Mouse (Mus musculus) left cerebral cortex, adult 2 months (tissue): Measurements from ENCODE around the gene Ly75. TPM values are rescaled to one million over a fixed set of nuclear protein-coding genes. Genes with fewer than 3 reads are reported as not detected.

ENCODE experiments used
- DNase-seq, 2 experiments: peaks; one replicate each; pipeline ENCODE4 v3.0.0; 2021 to 2022; ENCODE audit warnings: low spot score in 2 of 2, mixed read lengths in 1 of 2; ENCODE audit errors: extremely low spot score in 1 of 2
- H3K27ac ChIP-seq: fragments of 200-600 bp; 2 replicates; pipeline ENCODE4 v1.8.1; 2022
- H3K4me3 ChIP-seq: fragments of 200-600 bp; 2 replicates; pipeline ENCODE4 v1.8.1; 2022
- CTCF ChIP-seq: fragments of 200-600 bp; IDR thresholded peaks from 2 replicates; pipeline ENCODE4 v1.8.1; 2022; ENCODE audit warnings: antibody characterized with exemption, mild to moderate bottlenecking, moderate library complexity
- intact Hi-C: fragments of 180-260 bp; cut with DNase I; formaldehyde crosslinking; loops from one replicate; pipeline ENCODE4 v1.15.1; 2025
- total RNA-seq, 2 experiments: library from RNA; stranded (reverse); gene quantifications; 2 replicates each; pipeline ENCODE4 v1.2.3; 2021

The Ly75 gene
- total RNA-seq, 2 experiments from 2014 or later = 0.68 to 0.91 TPM

GRCm38 (mm10) chr2:60288606-60289005, 94.5 kb downstream of the Ly75 start:
- H3K27ac ChIP-seq = no peak overlapping the region

GRCm38 (mm10) chr2:60285107-60285617, 97.9 kb downstream of the Ly75 start:
- H3K4me3 ChIP-seq = no peak overlapping the region
- TF ChIP-seq CTCF = no peak
- DNase-seq = no peak
- intact Hi-C loops = loop anchor here (2.0 kb wide), 1 partner anchor 74 kb away; no protein-coding TSS in a partner anchor
- no peak overlapping the region for H3K27ac ChIP-seq

More at GRCm38 (mm10) chr2:60288606-60289005, 94.5 kb downstream of the Ly75 start:
- H3K4me3 ChIP-seq = no peak overlapping the region
- intact Hi-C loops = no loop called here
- no peak for TF ChIP-seq CTCF
- DNase-seq = no peak

- no peak for TF ChIP-seq CTCF
- intact Hi-C loops = loop anchor here (2.0 kb wide), 1 partner anchor 74 kb away; no protein-coding TSS in a partner anchor
- Histone ChIP-seq H3K4me3 (peak within 1 kb of the TSS; percentile 49), H3K27ac (peak within 1 kb of the TSS; percentile 77)
- no peak for DNase-seq
Measured at GRCm38 (mm10) chr2:60284467-60284821, 98.7 kb downstream of the Ly75 start, which contains the start of gene Cd302. TSS of gene Cd302 (minus strand) at chr2:60284488.

DNA sequence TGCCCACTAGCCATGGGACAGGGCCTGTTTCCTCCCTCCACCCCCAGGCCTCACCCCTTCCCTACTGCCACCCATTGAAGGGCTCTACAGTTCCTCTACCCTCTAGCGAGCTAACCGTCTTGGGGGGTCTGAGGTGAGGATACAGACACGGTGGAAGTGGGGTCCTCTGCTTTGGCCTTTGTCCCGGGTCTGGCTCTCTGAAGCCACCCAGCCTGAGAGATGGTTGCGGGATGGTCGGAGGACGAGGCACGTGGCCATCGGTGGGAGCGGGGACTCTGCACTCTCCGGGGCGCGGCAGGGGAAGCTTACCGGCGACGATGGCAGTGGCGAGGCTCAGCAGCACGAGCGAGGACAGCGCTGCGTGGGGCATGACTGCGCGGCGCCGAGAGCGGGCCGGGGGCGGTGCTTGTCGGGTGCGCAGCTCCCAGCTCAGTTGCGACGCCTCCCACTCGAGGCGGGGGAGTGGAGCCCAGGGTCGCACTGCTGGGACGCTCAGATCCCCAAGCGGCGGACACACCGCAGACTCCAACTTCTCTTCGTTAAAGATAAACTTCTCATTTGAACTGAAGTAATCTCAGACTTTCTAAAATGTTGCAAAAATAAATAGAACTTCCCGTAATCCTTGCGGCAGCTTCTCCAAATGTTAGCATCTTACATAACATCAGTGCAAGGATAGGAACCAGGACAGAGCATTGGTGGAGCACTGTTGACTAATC, 99.2 kb downstream of the Ly75 start:
- Histone ChIP-seq H3K27ac (peak overlapping the region; percentile 77), H3K4me3 (peak overlapping the region; percentile 49)
- no peak; the same call in 1 of the 2 replicates for TF ChIP-seq CTCF
- intact Hi-C loops = loop anchor here (2.0 kb wide), 1 partner anchor 73 kb away; no protein-coding TSS in a partner anchor
- peak; percentile 79 to 81 for DNase-seq

DNA sequence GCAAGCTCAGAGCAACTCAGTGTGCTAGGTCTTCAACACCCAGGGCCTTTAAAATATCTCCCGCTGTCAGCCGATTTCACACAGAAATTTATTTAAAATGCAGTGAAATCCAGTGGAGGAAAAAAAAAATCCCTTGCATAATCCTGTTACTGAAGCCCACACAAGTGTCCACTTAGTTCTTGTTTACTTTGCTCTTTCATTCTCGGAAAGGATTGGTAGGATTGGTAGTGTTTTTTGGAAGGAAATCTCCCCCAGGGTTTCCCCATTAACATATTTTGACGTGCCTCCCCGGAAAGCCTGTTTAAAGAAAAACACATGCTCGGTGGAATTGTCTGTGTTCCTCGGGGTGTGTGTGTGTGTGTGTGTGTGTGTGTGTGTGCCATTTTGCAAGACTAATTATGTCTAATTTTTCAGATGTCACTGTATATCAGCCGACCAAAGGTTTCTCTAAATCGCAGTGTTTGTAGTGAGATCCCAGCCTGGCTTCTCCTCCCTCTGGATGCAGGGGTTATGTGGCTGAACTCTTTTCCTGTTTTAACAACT, 99.8 kb downstream of the Ly75 start:
- no peak for DNase-seq
- intact Hi-C loops = no loop called here
- no peak for TF ChIP-seq CTCF
- peak overlapping the region; percentile 49 for H3K4me3 ChIP-seq
- H3K27ac ChIP-seq = peak overlapping the region; percentile 77; the same call in 1 of the 2 replicates

GRCm38 (mm10) chr2:60282625-60283024, 100.5 kb downstream of the Ly75 start:
- intact Hi-C loops = no loop called here
- Histone ChIP-seq H3K4me3 (no peak overlapping the region), H3K27ac (0 out of 2 replicates have a peak overlapping the region, but pooled peaks have one; percentile 24)
- DNase-seq = no peak
- no peak for TF ChIP-seq CTCF

DNA sequence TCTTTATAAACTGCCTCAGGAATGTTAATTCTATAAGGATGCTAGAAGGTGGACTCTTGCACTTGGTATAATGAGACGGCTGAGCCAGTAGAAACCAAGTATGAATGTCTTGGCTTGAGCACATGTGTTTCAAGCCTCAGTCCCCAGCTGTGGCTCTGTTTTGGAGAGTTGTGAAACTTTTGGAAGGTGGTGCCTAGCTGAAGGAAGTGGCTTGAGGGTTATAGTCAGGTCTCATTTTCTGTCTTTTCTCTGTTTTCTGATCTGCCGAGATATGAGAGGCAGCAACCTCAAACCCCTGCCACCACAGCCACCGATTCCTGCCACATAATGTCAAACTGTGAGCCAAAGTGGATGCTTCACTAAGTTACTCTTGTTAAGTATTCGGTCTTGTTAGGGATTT, 104.5 kb downstream of the Ly75 start:
- no peak for TF ChIP-seq CTCF
- Histone ChIP-seq H3K27ac (no peak overlapping the region), H3K4me3 (no peak overlapping the region)
- DNase-seq = no peak
- intact Hi-C loops = no loop called here

GRCm38 (mm10) chr2:60269856-60270479, 113.1 kb downstream of the Ly75 start:
- intact Hi-C loops = no loop called here
- no peak for TF ChIP-seq CTCF
- Histone ChIP-seq H3K27ac (no peak overlapping the region), H3K4me3 (no peak overlapping the region)
- peak in 1 of 2 experiments; percentile 2 for DNase-seq

GRCm38 (mm10) chr2:60267567-60267966, 115.5 kb downstream of the Ly75 start:
- no peak overlapping the region for H3K4me3 ChIP-seq
- no peak overlapping the region for H3K27ac ChIP-seq
- DNase-seq = no peak
- no peak for TF ChIP-seq CTCF
- intact Hi-C loops = no loop called here

GRCm38 (mm10) chr2:60260621-60261350, 122.3 kb downstream of the Ly75 start:
- no peak for TF ChIP-seq CTCF
- no peak overlapping the region for H3K27ac ChIP-seq
- H3K4me3 ChIP-seq = no peak overlapping the region
- intact Hi-C loops = no loop called here
- DNase-seq = no peak

DNA sequence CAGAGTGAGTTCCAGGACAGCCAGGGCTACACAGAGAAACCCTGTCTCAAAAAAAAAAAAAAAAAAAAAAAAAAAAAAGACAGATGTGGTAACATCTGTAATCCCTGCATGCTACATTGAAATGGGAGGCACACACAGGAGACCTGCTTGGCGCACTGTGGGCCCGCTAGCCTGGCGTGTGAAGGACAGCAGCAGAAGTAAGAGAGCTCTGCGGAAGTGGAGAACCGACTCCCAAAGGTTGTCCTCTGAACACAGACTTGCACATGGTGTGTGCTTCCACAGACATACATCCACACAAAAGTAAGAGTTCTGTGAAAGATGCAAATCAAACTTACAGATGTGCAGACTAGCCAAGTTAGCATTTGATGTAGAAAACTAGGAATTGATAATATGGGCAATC, 123.9 kb downstream of the Ly75 start:
- intact Hi-C loops = loop anchor here (5.0 kb wide), 1 partner anchor 158 kb away; no protein-coding TSS in a partner anchor
- Histone ChIP-seq H3K4me3 (no peak overlapping the region), H3K27ac (no peak overlapping the region)
- TF ChIP-seq CTCF = no peak
- no peak for DNase-seq

DNA sequence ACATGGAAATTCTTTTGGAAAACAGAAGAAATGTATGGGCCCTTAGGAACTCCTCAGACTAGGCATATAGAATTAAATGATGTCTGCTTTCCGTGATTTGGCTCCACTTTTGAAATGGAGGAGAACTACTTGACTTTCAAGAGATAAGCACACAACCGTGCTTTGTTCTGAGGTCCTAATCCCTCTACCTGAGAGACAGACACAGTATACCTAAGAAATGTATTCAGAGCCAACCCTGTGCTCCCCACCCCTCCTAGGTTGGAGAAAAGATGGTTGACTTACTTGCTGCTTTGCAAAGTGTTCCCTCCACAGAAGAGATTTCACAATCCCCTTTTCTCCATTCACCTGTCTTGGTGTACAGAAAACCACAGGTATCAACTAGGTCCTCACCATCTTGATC, 126.4 kb downstream of the Ly75 start:
- TF ChIP-seq CTCF = no peak
- DNase-seq = no peak
- no peak overlapping the region for H3K4me3 ChIP-seq
- no peak overlapping the region for H3K27ac ChIP-seq
- intact Hi-C loops = loop anchor here (5.0 kb wide), 1 partner anchor 161 kb away; no protein-coding TSS in a partner anchor
